Mouse (Mus musculus) bone marrow, adult 2 months (tissue): ENCODE measurements around the gene Smpd1. TPM values are rescaled to one million over a fixed set of nuclear protein-coding genes. Genes with fewer than 3 reads are reported as not detected.

Experiments
- H3K27ac ChIP-seq: fragments of 200-500 bp; 2 replicates; pipeline ENCODE4 v1.5.1; 2012; ENCODE audit warnings: low read depth, mild to moderate bottlenecking, control low read depth, inconsistent platforms, low read length; ENCODE audit not compliant: control insufficient read depth, poor library complexity, insufficient read depth
- H3K4me1 ChIP-seq: fragments of 200-500 bp; 2 replicates; pipeline ENCODE4 v1.6.1; 2011; ENCODE audit warnings: low read length; ENCODE audit not compliant: control insufficient read depth, insufficient read depth
- H3K4me3 ChIP-seq: fragments of 200-500 bp; replicated peaks from 2 replicates; pipeline ENCODE3; 2011; ENCODE audit warnings: mild to moderate bottlenecking, low read depth, low read length, control low read depth; ENCODE audit not compliant: control insufficient read depth
- CTCF ChIP-seq: fragments of 200-500 bp; IDR thresholded peaks from 2 replicates; pipeline ENCODE4 v1.5.1; 2011; ENCODE audit warnings: low read length, control low read depth; ENCODE audit not compliant: control insufficient read depth, insufficient read depth
- POLR2A ChIP-seq: fragments of 200-500 bp; IDR thresholded peaks from 2 replicates; pipeline ENCODE4 v1.6.1; 2011; ENCODE audit warnings: low read depth, mild to moderate bottlenecking, control low read depth, low read length, borderline replicate concordance; ENCODE audit not compliant: control insufficient read depth
- WGBS: fragments of 180-500 bp; shearing (Covaris S2); methylation state at CpG from one replicate; pipeline ENCODE4 v1.1.7; 2018; 5-methylcytosine and 5-hydroxymethylcytosine counted together
- polyA plus RNA-seq: library from polyadenylated mRNA; stranded (reverse); fragments of >200 nt; gene quantifications from 2 replicates; pipeline ENCODE4 v1.2.4, GENCODE M21; 2011; ENCODE audit warnings: low replicate concordance; ENCODE audit not compliant: missing spikeins, insufficient read depth, insufficient read length

The Smpd1 gene
- 4.3 and 9.2 TPM in 2 replicates for polyA plus RNA-seq

- WGBS: 2% methylated on average over 26 of the region's 26 CpGs
- Histone ChIP-seq H3K4me1 (peaks cover 4% of the 10 kb centered on the region; the same call in 1 of the 2 replicates), H3K4me3 (peak within 1 kb of the TSS; percentile 78), H3K27ac (peak within 1 kb of the TSS; percentile 65)
- TF ChIP-seq POLR2A (peak; percentile 68; the same call in 1 of the 2 replicates), CTCF (no peak)
These were observed at the start of gene Smpd1 for GRCm38 (mm10) chr7:105554212-105554942. Gene Smpd1 (plus strand): TSS chr7:105554360.

- Histone ChIP-seq H3K4me1 (no peaks in the 10 kb centered on the region), H3K27ac (no peak overlapping the region), H3K4me3 (no peak overlapping the region)
- no peak for TF ChIP-seq POLR2A
- no peak for TF ChIP-seq CTCF
- WGBS: 53% methylated on average over 4 of the region's 4 CpGs
These were observed 46.9 kb upstream of the Smpd1 start for GRCm38 (mm10) chr7:105507257-105507656.

DNA sequence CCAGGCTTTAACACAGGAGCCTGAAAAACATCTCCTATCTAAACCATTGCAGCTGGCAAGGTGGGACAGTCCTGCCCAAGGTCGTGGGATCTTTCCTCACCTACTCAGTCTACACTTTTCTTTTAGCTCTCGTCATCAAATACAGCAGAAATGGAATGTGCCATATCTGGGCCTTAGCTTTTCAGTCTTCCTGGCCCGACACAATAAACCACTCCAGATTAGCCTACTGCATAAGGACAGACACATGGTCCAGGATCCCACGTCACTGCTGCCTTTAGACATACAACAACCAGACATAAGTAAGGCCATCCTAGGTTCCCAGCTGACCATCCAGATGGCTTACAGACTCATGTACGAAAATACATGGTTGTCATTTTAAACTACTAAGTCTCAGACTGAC is 44.0 kb upstream of the Smpd1 start:
- WGBS: 71% methylated on average over 5 of the region's 5 CpGs
- TF ChIP-seq POLR2A (no peak), CTCF (no peak)
- no peaks in the 10 kb centered on the region for H3K4me1 ChIP-seq

GRCm38 (mm10) chr7:105513845-105514291 is 40.3 kb upstream of the Smpd1 start:
- no peaks in the 10 kb centered on the region for H3K4me1 ChIP-seq
- no peak overlapping the region for H3K27ac ChIP-seq
- TF ChIP-seq CTCF (no peak), POLR2A (no peak)
- H3K4me3 ChIP-seq: no peak overlapping the region
- WGBS: 63% methylated on average over 5 of the region's 5 CpGs

More for the DNA sequence above, 44.0 kb upstream of the Smpd1 start:
- H3K27ac ChIP-seq: no peak overlapping the region
- no peak overlapping the region for H3K4me3 ChIP-seq

- H3K27ac ChIP-seq: no peak overlapping the region
- H3K4me3 ChIP-seq: no peak overlapping the region
- 66% methylated on average over 5 of the region's 5 CpGs for WGBS
- TF ChIP-seq POLR2A: no peak
- TF ChIP-seq CTCF: no peak
- H3K4me1 ChIP-seq: no peaks in the 10 kb centered on the region
These were observed 39.6 kb upstream of the Smpd1 start for GRCm38 (mm10) chr7:105514561-105514960.

GRCm38 (mm10) chr7:105515178-105515577 is 39.0 kb upstream of the Smpd1 start:
- 6% methylated on average over 5 of the region's 5 CpGs for WGBS
- no peak overlapping the region for H3K27ac ChIP-seq

DNA sequence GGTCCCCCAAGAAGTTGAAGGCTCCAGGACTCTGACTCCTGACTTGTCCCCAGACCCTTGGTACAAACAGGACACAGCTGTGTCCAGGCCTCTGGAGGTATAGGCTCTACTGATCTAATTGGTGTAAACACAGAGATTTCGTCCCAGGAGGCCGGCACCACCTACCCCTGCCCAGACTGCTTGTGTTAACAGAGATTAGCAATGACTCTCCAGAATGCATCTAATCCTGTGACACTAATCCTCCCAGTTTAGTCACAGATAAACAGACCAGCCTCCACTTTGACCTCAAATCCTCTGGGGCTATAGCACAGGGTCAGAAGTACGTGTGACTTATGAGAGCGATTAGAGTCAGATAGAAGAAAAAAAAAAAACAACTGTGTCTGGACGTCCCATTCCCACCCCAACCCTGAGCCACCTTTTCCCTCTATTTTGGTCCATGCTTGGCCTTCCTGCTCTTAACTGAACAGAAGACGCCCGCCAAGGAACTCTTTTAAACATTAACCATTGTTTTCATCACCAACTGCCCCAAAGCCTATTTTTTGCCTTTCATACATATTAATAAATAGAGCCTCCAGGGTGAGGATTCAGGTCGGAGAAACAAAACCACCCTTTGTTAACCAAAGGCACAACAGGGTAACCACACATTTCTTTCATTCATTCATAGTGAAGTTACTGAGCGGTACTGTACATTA is 37.3 kb upstream of the Smpd1 start:
- WGBS: 68% methylated on average over 9 of the region's 9 CpGs
- TF ChIP-seq CTCF: no peak
- no peak for TF ChIP-seq POLR2A
- Histone ChIP-seq H3K4me1 (no peaks in the 10 kb centered on the region), H3K4me3 (no peak overlapping the region), H3K27ac (no peak overlapping the region)

More at GRCm38 (mm10) chr7:105515178-105515577, 39.0 kb upstream of the Smpd1 start:
- H3K4me3 ChIP-seq: no peak overlapping the region
- H3K4me1 ChIP-seq: no peaks in the 10 kb centered on the region
- TF ChIP-seq POLR2A (no peak), CTCF (peak; percentile 88)

DNA sequence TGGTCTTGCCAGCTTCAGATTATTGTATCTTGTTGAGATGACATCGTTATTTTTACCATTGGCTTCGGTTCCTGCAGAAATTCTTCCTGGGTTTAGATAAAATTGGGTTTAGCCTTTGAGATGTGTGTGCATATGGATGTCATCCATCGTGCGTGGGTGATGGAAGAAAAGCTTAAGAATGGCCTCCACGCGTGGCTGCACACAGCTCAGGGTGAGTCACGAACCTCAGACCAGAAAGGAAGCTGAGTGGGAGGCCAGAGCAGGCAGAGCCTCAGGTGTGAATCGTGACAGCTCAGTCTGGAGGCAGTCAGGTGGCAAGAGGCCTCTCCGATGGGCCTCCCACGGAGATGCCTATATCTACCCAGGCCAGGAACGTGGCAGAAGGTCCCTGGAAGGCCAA is 34.8 kb upstream of the Smpd1 start:
- WGBS: 65% methylated on average over 11 of the region's 11 CpGs
- Histone ChIP-seq H3K4me3 (no peak overlapping the region), H3K27ac (no peak overlapping the region), H3K4me1 (no peaks in the 10 kb centered on the region; the same call in 1 of the 2 replicates)
- TF ChIP-seq CTCF: no peak
- TF ChIP-seq POLR2A: no peak

- H3K27ac ChIP-seq: no peak overlapping the region
- H3K4me1 ChIP-seq: no peaks in the 10 kb centered on the region; the same call in 1 of the 2 replicates
- WGBS: 61% methylated on average over 2 of the region's 2 CpGs
- TF ChIP-seq CTCF (no peak), POLR2A (no peak)
- no peak overlapping the region for H3K4me3 ChIP-seq
These were observed 34.4 kb upstream of the Smpd1 start for GRCm38 (mm10) chr7:105519771-105520170.
